Mouse (Mus musculus) heart, adult 2 months (tissue): Measurements from ENCODE around the gene Gm20388.

Experiments
- CTCF ChIP-seq: fragments of 200-600 bp; IDR thresholded peaks from 2 replicates; pipeline ENCODE4 v1.8.1; 2022; ENCODE audit warnings: antibody characterized with exemption, mild to moderate bottlenecking, moderate library complexity
- EP300 ChIP-seq: fragments of 200-500 bp; IDR thresholded peaks from 2 replicates; pipeline ENCODE4 v1.6.1; 2011; ENCODE audit warnings: low read depth, low read length, control low read depth; ENCODE audit not compliant: insufficient read depth
- POLR2A ChIP-seq: fragments of 200-500 bp; IDR thresholded peaks from 2 replicates; pipeline ENCODE4 v1.6.1; 2011; ENCODE audit warnings: mild to moderate bottlenecking, low read depth, low read length, control low read depth; ENCODE audit not compliant: insufficient read depth

DNA sequence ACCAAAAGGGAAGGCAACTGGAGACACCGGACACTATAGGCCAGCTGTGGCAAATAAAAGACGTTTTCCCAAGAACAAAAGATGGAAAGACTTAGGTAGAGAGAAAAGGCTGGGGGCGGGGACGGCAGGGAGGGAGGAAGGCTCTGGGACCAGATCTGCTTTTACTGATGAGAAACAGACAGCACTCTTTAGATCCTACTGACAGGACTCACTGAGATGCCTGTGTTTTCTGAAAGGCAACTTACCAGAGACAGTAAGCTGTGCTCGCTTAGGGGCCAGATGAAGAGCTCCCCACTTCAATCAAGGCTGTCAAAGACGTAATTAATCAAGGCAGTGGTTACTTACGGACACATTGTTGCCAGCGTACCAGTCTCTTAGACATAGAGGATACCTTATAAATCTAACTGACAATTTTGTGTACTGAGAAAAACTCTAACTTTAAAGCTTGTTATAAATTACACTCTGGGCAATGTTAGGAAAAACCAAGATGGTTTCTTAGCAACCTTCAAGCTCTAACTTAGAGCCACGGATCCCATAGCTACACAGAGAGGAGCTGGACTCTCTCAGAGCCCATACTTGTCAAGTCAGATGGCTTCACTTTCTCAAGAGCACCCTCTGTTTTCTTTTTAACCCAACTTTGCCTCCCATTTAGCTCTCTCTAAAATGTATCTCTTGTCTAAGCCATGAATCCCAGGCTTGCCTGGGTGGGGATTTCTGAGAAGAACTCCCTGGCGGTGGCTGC, 4481.8 kb downstream of the Gm20388 start:
- TF ChIP-seq CTCF = no peak
- no peak for TF ChIP-seq EP300
- TF ChIP-seq POLR2A = no peak
